ENCODE assay signal across 22 mouse cellular contexts in the genomic region with DNA sequence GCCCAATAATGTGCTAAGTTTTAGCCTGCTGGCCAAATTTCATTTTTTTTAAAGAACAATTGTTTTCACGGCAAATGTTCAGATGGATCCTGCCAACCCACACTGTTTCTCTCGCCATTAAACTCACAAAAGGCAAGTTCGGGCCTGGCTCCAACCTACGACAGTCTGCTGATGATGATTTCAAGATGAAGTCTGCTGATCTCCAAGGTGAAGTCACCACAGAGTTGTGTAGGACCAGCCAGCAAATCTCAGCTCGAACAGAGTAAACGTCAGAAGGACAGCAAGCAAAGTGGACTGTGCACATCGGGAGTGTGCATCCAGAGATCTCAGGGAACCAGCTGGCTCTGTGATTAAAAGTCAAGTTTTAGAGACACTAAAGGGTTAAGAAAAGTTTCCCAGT.
"Had no signal": no experiment of that assay in that cellular context is flagged by ENCODE, and none has a peak within 500 bp of the region (broad histone marks: within the 10 kb centered on the region; RNA-seq: fewer than 3 reads in every experiment).

No protein-coding gene starts in this region.

- H3K4me1 ChIP-seq: limb, embryonic 12.5 days; limb, embryonic 15.5 days; midbrain, embryonic 12.5 days; midbrain, embryonic 15.5 days; neural tube, embryonic 12.5 days; neural tube, embryonic 15.5 days; stomach, embryonic 15.5 days had no signal

- H3K27ac ChIP-seq: intestine, embryonic 15.5 days; limb, embryonic 12.5 days; limb, embryonic 15.5 days; liver, embryonic 12.5 days; liver, embryonic 15.5 days; midbrain, embryonic 12.5 days; midbrain, embryonic 15.5 days; neural tube, embryonic 12.5 days; neural tube, embryonic 15.5 days; stomach, embryonic 15.5 days had no signal

- H3K9ac ChIP-seq: intestine, embryonic 15.5 days; limb, embryonic 12.5 days; limb, embryonic 15.5 days; liver, embryonic 12.5 days; liver, embryonic 15.5 days; midbrain, embryonic 12.5 days; midbrain, embryonic 15.5 days; neural tube, embryonic 12.5 days; neural tube, embryonic 15.5 days; stomach, embryonic 15.5 days had no signal

- H3K9me3 ChIP-seq: intestine, embryonic 15.5 days; limb, embryonic 12.5 days; limb, embryonic 15.5 days; liver, embryonic 12.5 days; liver, embryonic 15.5 days; midbrain, embryonic 12.5 days; midbrain, embryonic 15.5 days; neural tube, embryonic 12.5 days; neural tube, embryonic 15.5 days; stomach, embryonic 15.5 days had no signal

- H3K36me3 ChIP-seq: intestine, embryonic 15.5 days; limb, embryonic 12.5 days; limb, embryonic 15.5 days; liver, embryonic 12.5 days; liver, embryonic 15.5 days; midbrain, embryonic 12.5 days; midbrain, embryonic 15.5 days; neural tube, embryonic 12.5 days; neural tube, embryonic 15.5 days; stomach, embryonic 15.5 days had no signal

- H3K4me2 ChIP-seq: intestine, embryonic 15.5 days; limb, embryonic 12.5 days; limb, embryonic 15.5 days; liver, embryonic 12.5 days; liver, embryonic 15.5 days; midbrain, embryonic 12.5 days; midbrain, embryonic 15.5 days; neural tube, embryonic 12.5 days; neural tube, embryonic 15.5 days; stomach, embryonic 15.5 days had no signal

- H3K4me3 ChIP-seq: intestine, embryonic 15.5 days; limb, embryonic 12.5 days; limb, embryonic 15.5 days; liver, embryonic 12.5 days; liver, embryonic 15.5 days; midbrain, embryonic 12.5 days; midbrain, embryonic 15.5 days; neural tube, embryonic 12.5 days; neural tube, embryonic 15.5 days; stomach, embryonic 15.5 days had no signal

- ATAC-seq: intestine, embryonic 15.5 days; liver, embryonic 12.5 days; lung, postnatal 0 days; midbrain, embryonic 15.5 days had no signal

- DNase-seq: kidney, adult 11 months; kidney, postnatal 10 days; kidney, postnatal 4 days; left cerebral cortex, postnatal 4 days; lung, postnatal 36 days; right cerebral cortex, adult 18-20 months; right cerebral cortex, postnatal 14 days; right cerebral cortex, postnatal 4 days; thymus, adult 2 months; thymus, postnatal 14 days; thymus, postnatal 4 days had no signal

- H3K27me3 ChIP-seq: intestine, embryonic 15.5 days; limb, embryonic 12.5 days; limb, embryonic 15.5 days; liver, embryonic 12.5 days; liver, embryonic 15.5 days; midbrain, embryonic 12.5 days; midbrain, embryonic 15.5 days; neural tube, embryonic 12.5 days; neural tube, embryonic 15.5 days; stomach, embryonic 15.5 days had no signal
